Mouse (Mus musculus): ENCODE measurements around the gene G430095P16Rik. TPM values are rescaled to one million over a fixed set of nuclear protein-coding genes. Genes with fewer than 3 reads are reported as not detected.
A peak's percentile ranks its signal among the peaks of the same experiment; 100 is the strongest.

G430095P16Rik gene
- total RNA-seq, 2 experiments from 2014 or later, result 0.36 to 0.78 TPM

GRCm38 (mm10) chr8:84704867-84705831, 17.7 kb upstream of the G430095P16Rik start:
- H3K27ac ChIP-seq, result peak overlapping the region; percentile 87
- intact Hi-C loops (cut with DNase I), result loop anchor here (5.0 kb wide), 1 partner anchor 32 kb away; no protein-coding TSS in a partner anchor
- DNase-seq, result peak; percentile 66
- H3K4me3 ChIP-seq, result peak overlapping the region; percentile 58
- no peak for TF ChIP-seq CTCF (IDR thresholded peaks at IDR 0.05)

- Histone ChIP-seq H3K4me3 (peak overlapping the region; percentile 58), H3K27ac (peak overlapping the region; percentile 87)
- intact Hi-C loops (cut with DNase I), result no loop called here
- no peak for DNase-seq
- TF ChIP-seq CTCF (IDR thresholded peaks at IDR 0.05), result no peak
These were observed 16.8 kb upstream of the G430095P16Rik start for GRCm38 (mm10) chr8:84705960-84706359.

GRCm38 (mm10) chr8:84706610-84707266, 16.1 kb upstream of the G430095P16Rik start:
- Histone ChIP-seq H3K27ac (peak overlapping the region; percentile 87), H3K4me3 (peak overlapping the region; percentile 58)
- DNase-seq, result peak; percentile 79
- no peak for TF ChIP-seq CTCF (IDR thresholded peaks at IDR 0.05)
- intact Hi-C loops (cut with DNase I), result no loop called here

GRCm38 (mm10) chr8:84707267-84707883, 15.4 kb upstream of the G430095P16Rik start:
- peak overlapping the region; percentile 87 for H3K27ac ChIP-seq
- DNase-seq, result peak; percentile 70
- no peak for TF ChIP-seq CTCF (IDR thresholded peaks at IDR 0.05)
- peak overlapping the region; percentile 58 for H3K4me3 ChIP-seq
- intact Hi-C loops (cut with DNase I), result no loop called here

GRCm38 (mm10) chr8:84708071-84708541, 14.7 kb upstream of the G430095P16Rik start:
- Histone ChIP-seq H3K4me3 (peak overlapping the region; percentile 58), H3K27ac (peak overlapping the region; percentile 87)
- DNase-seq, result peak; percentile 73
- intact Hi-C loops (cut with DNase I), result loop anchor here (2.0 kb wide), 1 partner anchor 59 kb away; no protein-coding TSS in a partner anchor
- no peak for TF ChIP-seq CTCF (IDR thresholded peaks at IDR 0.05)

DNA sequence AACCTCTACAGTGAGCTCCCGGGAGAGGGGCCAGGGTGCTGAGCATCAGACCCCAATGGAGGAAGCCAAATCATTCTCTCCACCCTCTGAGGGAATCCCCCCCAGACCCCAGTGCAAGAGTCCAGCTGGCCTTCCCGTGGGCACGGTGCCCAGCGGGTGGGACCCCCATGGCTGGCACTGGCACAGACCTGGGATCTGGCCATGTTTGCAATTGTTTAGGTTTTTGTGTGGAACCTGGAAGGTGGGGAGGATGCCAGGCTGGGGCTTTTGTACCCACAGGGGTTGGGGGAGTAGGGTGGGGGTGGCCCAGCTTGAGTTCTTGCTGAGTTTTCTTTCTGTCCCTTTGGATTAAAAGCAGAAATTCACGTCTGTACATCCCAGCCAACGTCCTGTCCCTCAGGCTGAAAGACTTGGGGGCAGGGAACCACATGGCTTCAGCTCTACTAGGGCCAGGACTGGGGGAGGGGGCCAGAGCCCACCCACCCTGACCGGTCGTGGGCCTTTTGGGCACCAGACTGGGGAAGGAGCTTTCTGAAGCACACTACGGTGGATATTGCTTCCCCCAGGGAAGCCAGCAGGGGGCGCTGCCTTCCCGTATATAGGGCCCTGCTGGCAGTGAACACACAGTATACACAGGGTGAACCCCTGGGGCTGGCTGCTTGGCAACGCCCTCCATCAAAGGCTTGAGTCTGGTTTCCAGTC, 13.9 kb upstream of the G430095P16Rik start:
- peak; percentile 98; the same call in 1 of the 2 replicates for TF ChIP-seq CTCF (IDR thresholded peaks at IDR 0.05)
- H3K4me3 ChIP-seq, result peak overlapping the region; percentile 15; the same call in 1 of the 2 replicates
- intact Hi-C loops (cut with DNase I), result loop anchor here (1.0 to 2.0 kb wide), 2 partner anchors 58 to 103 kb away; no protein-coding TSS in a partner anchor
- peak overlapping the region; percentile 87 for H3K27ac ChIP-seq
- DNase-seq, result peak; percentile 92

GRCm38 (mm10) chr8:84709931-84710330, 12.9 kb upstream of the G430095P16Rik start:
- TF ChIP-seq CTCF (IDR thresholded peaks at IDR 0.05), result no peak
- peak; percentile 56 for DNase-seq
- intact Hi-C loops (cut with DNase I), result loop anchor here (1.0 to 2.0 kb wide), 2 partner anchors 57 to 102 kb away; no protein-coding TSS in a partner anchor
- Histone ChIP-seq H3K27ac (peak overlapping the region; percentile 87), H3K4me3 (no peak overlapping the region)

DNA sequence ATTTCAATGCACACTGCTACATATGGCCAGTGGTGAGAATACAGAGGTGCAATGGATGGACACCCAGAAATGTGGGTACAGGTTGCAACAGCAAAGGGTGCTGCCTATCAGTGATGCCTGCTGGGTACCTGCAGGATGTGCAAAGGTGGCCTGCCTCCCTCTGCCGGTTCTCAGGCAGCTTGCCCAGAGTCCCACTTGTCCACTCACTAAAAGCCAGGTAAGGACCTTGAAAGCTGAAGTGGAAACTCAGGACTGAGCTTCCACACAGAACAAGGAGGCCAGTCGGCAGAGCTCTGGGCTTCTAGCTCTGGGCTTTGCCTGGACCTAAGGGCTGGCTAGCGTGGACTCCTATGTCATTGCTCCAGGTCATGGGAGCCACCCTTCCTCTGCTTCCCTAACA, 11.5 kb upstream of the G430095P16Rik start:
- no peak for TF ChIP-seq CTCF (IDR thresholded peaks at IDR 0.05)
- H3K4me3 ChIP-seq, result no peak overlapping the region
- peak overlapping the region; percentile 87 for H3K27ac ChIP-seq
- DNase-seq, result peak; percentile 29
- intact Hi-C loops (cut with DNase I), result no loop called here

DNA sequence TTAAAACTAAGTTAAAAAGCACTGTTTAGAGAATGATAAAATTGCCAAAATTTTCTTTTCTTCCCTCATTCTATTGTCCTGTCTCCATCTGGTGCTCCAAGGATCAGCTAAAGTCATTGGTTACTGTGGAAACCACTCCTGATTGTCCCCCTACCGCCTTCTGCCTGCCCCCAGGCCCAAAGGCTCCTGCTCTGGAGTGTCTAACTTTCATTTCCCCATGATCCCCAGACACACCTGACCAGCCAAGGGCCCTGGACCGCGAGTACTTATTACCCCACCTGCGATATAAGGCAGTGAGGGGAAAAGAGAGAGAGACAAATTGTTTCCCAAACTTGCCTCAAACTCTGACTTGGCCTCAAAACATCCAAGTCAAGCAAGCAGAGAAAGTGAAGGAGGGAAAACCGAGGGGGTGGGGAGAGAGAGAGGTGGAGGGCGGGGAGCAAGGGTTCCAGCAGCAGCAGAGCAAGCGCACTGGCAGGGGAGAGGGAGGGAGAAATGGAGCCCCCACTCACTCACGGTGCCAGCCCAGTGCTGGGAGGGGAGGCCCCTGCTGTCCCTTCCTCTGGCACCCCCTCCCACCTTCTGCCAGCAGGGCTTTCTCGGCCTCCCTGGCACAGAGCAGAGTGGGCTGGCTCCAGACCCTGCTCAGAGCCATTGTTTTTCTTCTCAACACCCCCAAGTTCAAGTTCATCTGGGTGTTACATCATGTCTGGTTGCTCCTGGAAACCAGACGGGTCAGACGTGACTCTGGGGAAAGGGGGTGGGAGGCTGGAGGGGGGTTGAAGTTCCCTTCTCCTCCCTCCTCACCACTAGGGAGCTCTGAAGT, 10.7 kb upstream of the G430095P16Rik start:
- Histone ChIP-seq H3K4me3 (peak overlapping the region; percentile 43), H3K27ac (peak overlapping the region; percentile 87)
- TF ChIP-seq CTCF (IDR thresholded peaks at IDR 0.05), result no peak
- intact Hi-C loops (cut with DNase I), result no loop called here
- DNase-seq, result peak; percentile 77

GRCm38 (mm10) chr8:84712759-84713120, 10.1 kb upstream of the G430095P16Rik start:
- no peak overlapping the region for H3K4me3 ChIP-seq
- TF ChIP-seq CTCF (IDR thresholded peaks at IDR 0.05), result no peak
- peak; percentile 57 for DNase-seq
- intact Hi-C loops (cut with DNase I), result no loop called here
- H3K27ac ChIP-seq, result peak overlapping the region; percentile 82

DNA sequence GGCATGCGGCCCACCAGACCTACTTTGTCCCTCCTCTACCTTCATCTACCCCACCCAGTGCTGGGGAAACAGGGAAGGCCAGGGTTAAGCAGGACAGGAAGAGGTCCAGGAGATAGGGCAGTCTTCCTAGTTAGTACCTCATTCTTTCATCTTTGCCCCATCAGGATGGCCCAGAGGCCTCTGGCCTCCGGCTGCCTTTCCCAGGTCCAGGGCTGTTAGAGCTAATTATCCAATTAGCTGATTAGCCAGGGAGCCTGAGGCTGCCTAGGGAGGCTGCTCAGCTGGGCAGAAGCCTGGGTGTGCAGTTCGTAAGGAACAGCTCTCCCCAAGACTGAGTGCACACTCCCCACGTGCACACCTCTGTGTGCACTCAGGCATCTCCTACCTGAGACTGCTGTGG, 9.4 kb upstream of the G430095P16Rik start:
- no peak for TF ChIP-seq CTCF (IDR thresholded peaks at IDR 0.05)
- no peak overlapping the region for H3K4me3 ChIP-seq
- peak overlapping the region; percentile 82 for H3K27ac ChIP-seq
- DNase-seq, result no peak
- intact Hi-C loops (cut with DNase I), result no loop called here

All from gastrocnemius, adult 2 months (tissue).